Mouse (Mus musculus): ENCODE measurements around the gene Prr23a3. TPM values are rescaled to one million over a fixed set of nuclear protein-coding genes. Genes with fewer than 3 reads are reported as not detected.

Gene Prr23a3
- polyA plus RNA-seq, 1 experiment from 2014 or later, result not detected

DNA sequence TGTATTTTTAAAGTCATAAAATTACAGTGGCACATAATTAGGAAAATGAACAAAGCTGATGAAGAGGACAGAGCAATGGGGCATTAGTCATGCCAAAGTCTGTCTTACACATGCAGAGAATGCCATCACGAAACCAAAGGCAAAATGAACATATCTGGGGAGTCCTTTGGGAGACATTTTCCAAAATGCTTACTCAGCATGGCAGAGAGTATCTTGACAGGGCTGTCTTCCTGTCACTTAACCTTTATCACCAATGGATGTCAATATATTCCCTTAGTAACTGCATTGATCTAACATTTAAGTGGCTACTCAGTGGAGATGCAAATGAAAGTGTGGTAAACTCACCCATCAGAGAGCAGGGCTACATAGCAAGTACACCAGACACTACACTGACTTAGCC, 36.9 kb downstream of the Prr23a3 start:
- WGBS, result 66% methylated on average over 1 of the region's 1 CpGs

DNA sequence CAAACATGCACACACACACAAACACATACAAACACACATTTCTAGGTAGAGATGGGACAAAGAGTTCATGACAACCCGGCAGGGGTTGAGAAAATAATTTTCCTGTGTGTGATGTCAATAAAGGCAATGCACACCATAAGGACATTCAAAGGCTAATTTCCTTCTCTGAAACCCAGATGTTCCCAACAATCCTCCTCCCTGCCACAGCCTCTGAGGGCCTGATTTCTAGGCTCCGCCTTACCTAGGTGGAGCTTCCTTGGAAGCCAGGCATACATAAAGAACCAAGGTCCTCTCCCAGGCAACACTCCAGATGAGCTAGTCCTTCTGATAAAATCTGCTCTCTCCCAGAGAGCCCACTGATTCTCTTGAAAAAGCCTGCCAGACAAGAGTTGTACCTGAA, 38.3 kb downstream of the Prr23a3 start, which contains the start of gene 7420426K07Rik:
7420426K07Rik (plus strand) TSS at position 301 of the 400 bp plus-strand sequence.
- 91% methylated on average over 2 of the region's 2 CpGs for WGBS

More for the DNA sequence above, 36.9 kb downstream of the Prr23a3 start:
- H3K4me2 ChIP-seq, result no peak overlapping the region
- no peaks in the 10 kb centered on the region for H3K36me3 ChIP-seq
- no peak overlapping the region for H3K4me3 ChIP-seq
- no peaks in the 10 kb centered on the region for H3K27me3 ChIP-seq
- no peak for ATAC-seq (ENCODE audit: low FRiP score, low read depth)
- H3K27ac ChIP-seq (replicated peaks), result no peak overlapping the region
- H3K4me1 ChIP-seq (replicated peaks), result no peaks in the 10 kb centered on the region
- H3K9ac ChIP-seq, result no peak overlapping the region
- H3K9me3 ChIP-seq, result peaks cover 4% of the 10 kb centered on the region; the same call in 1 of the 2 replicates

More for the DNA sequence above, 38.3 kb downstream of the Prr23a3 start, which contains the start of gene 7420426K07Rik:
- Histone ChIP-seq H3K4me2 (no peak within 1 kb of the TSS), H3K36me3 (no peaks in the 10 kb centered on the region), H3K9ac (no peak within 1 kb of the TSS), H3K9me3 (no peaks in the 10 kb centered on the region), H3K4me1 (replicated peaks) (no peaks in the 10 kb centered on the region), H3K27me3 (no peaks in the 10 kb centered on the region), H3K27ac (replicated peaks) (no peak within 1 kb of the TSS), H3K4me3 (no peak within 1 kb of the TSS)
- ATAC-seq (ENCODE audit: low FRiP score, low read depth), result no peak

Other genes with a start within 250 kb of the Prr23a3 start
- 0.18 and 0.47 TPM in 2 replicates for gene Prr23a1, start 22.3 kb upstream of the Prr23a3 start, polyA plus RNA-seq (2015; fragmentation: Nextera tagmentation; extraction: Ambion mirVana)
- not detected in 2 replicates for gene Prr23a2, start 8.3 kb upstream of the Prr23a3 start, polyA plus RNA-seq (2015; fragmentation: Nextera tagmentation; extraction: Ambion mirVana)
- gene 7420426K07Rik, start 38.4 kb downstream of the Prr23a3 start, polyA plus RNA-seq (2015; fragmentation: Nextera tagmentation; extraction: Ambion mirVana), result not detected in 2 replicates
- 0.64 and 0.87 TPM in 2 replicates for gene Foxl2, start 90.5 kb downstream of the Prr23a3 start, polyA plus RNA-seq (2015; fragmentation: Nextera tagmentation; extraction: Ambion mirVana)
- gene Faim, start 121.6 kb downstream of the Prr23a3 start, polyA plus RNA-seq (2015; fragmentation: Nextera tagmentation; extraction: Ambion mirVana), result 108 and 112 TPM in 2 replicates
- gene Gm1123, start 170.9 kb downstream of the Prr23a3 start, polyA plus RNA-seq (2015; fragmentation: Nextera tagmentation; extraction: Ambion mirVana), result 0.13 TPM in 1 of 2 replicates, not detected in the other